Mouse (Mus musculus) mouse embryonic stem cell (cell line): ENCODE measurements around the gene Ctnnbip1.
"Not testable (repeated sequence)": the region's sequence is repeated elsewhere in the genome, so short reads cannot be mapped to it uniquely, and the experiment has no call there.

Experiments used
- in situ Hi-C, 2 experiments: fragments of 300-500 bp; cut with MboI; formaldehyde crosslinking; loops; 1 replicate in 1 of 2; 3 replicates in 1 of 2; pipeline ENCODE4 v1.14.3; 2019 to 2020; ENCODE audit warnings: low sequenced_read_pairs in 2 of 2, low pct_unique_long_range_greater_than_20kb in 1 of 2, mixed read lengths in 1 of 2; ENCODE audit not compliant: unreplicated experiment in 1 of 2

Ctnnbip1 gene

DNA sequence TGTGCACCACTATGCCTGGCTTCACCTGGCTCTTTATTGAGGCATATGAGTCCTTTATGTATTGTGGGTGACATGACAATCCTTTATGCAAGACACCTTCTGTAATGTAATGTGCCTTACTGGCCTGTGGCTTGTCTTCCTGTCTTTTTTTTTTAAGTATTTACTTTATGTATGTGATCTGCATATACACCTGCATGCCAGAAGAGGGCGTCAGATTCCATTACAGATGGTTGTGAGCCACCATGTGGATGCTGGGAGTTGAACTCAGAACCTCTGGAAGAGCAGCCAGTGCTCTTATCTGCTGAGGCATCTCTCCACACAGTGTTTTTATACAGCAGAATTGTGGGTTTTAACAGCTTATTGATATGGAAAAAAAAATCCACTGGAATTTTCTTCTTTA is 85.8 kb downstream of the Ctnnbip1 start:
- in situ Hi-C loops: no loop called here

DNA sequence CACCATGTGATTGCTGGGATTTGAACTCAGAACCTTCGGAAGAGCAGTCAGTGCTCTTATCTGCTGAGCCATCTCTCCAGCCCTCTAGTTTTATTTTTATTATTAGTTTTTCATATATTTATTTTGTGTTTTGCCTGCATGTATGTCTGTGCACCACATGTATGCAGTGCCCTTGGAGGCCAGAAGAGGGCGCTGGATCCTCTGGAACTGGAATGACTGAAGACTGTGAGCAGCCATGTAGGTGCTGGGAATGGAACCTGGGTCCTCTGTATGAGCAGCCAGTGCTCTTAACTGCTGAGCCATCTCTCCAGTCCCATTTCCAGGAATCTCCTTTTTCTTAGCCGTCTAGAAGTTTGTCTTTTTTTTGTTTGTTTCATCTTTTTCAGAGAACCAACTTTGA is 86.5 kb downstream of the Ctnnbip1 start:
- in situ Hi-C loops: no loop called here

DNA sequence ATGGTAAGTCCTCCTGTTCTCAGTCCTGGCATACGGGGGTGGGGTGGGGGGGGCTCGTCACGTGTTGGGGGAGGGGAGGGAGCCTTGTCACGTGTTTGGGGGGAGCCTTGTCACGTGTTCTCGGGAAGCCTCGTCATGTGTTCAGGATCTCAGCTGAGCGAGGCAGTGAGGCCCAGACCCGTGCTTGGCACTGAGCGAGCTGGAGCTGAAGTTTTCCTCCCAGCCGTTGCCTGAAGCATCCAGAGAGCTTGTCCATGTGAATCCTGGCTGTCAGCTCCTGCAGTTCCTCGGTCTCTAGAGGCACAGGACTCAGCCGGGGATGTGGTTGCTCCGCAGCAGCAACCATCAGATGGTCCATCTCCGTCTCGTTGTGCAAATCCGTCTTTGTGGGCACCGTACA is 88.0 kb downstream of the Ctnnbip1 start:
- in situ Hi-C loops: loop anchor here in 1 of 2 experiments (5.0 kb wide), 1 partner anchor 59 kb away; no protein-coding TSS in a partner anchor

GRCm38 (mm10) chr4:149606766-149607358 is 88.8 kb downstream of the Ctnnbip1 start:
- in situ Hi-C loops: loop anchor here in 1 of 2 experiments (5.0 kb wide), 1 partner anchor 60 kb away; no protein-coding TSS in a partner anchor

DNA sequence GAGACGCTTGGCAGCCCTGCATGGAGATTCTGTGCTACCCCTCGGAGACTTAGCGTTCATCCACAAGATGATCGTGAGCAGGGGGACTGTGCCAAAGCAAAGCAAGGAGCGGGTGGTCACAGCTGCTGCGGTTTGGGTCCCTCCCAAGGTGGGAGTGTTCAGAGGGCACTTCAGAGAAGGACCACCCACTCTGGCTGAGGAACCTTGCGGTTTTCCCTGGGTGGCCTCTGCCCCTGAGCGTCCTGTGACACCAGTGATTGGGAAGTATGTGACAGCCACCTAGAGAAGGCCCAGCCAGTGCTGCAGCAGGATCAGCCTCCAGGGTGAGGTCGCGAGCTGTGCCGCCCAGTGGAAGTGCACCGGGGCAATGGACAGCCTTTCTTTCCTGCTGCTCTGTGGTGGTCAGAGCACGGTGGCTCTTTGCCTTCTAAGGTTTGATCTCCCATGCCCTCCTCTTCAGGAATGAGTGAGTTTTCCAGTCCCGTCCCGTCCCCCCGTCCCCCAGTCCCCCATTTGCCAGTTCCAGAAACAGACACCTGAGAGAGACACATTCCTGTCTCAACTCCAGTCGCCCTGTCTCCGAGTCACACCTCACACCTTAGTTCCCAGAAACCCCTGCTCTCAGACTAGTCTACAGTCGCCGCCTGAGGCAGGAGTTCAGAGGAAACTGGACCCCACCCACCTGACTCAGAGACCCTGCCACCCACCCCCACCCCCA is 89.7 kb downstream of the Ctnnbip1 start:
- in situ Hi-C loops: loop anchor here in 1 of 2 experiments (5.0 kb wide), 1 partner anchor 60 kb away; no protein-coding TSS in a partner anchor

DNA sequence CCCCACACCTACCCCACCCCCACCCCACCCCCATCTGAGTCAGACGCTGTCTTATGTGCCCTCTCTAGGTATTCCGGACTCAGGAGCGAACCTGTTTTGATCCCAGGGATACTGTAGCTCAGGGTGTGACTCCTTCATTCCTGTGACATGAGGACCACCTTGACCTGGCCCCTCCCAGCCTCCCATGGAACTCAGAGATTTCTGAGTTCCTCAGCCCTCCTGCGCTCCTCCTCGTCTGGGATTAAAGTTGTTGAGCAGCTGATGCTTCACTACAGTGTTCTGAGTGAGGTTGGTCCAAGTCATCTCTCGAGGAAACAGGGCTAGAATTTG is 90.2 kb downstream of the Ctnnbip1 start:
- in situ Hi-C loops: loop anchor here in 1 of 2 experiments (5.0 kb wide), 1 partner anchor 61 kb away; no protein-coding TSS in a partner anchor

DNA sequence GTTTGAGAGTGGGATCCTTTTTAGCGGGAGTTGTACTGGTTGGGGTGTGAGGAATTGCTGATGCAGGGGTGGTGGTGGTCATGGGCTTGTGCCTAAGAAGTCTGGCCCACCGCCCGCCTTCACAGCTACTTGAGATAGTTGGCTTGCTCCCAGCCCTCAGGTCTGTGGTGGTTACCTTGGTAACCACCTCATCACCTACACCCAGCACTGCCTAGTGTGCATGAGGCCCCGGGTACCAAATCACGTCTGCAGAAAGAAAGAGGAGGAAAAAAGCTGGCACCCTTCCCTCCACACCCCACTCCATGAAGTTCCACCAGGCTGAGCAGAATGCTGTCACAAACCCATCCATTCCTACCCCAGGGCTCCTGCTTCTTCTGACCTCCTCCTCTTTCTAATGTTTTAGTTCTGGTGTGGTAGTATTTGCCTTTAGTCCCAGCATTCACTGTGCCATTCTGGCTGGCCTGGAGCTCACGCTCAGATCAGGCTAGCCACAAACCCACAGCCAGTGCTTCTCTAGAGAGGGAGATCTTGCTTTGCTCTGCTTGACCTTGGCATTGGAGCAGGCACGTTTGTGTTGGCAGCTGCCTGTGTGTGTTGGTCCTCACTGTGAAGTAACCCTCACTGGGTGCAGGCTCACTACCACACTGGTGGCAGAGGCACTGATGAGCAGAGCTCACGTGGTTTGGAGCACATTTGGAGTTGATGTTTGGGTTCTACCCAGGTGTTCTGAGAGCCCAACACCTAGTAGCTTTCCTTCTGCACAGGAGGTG is 91.4 kb downstream of the Ctnnbip1 start:
- in situ Hi-C loops: loop anchor here in 1 of 2 experiments (5.0 kb wide), 1 partner anchor 62 kb away; no protein-coding TSS in a partner anchor

GRCm38 (mm10) chr4:149611376-149612044 is 93.5 kb downstream of the Ctnnbip1 start:
- in situ Hi-C loops: no loop called here

GRCm38 (mm10) chr4:149613497-149613896 is 95.5 kb downstream of the Ctnnbip1 start:
- in situ Hi-C loops: not testable (repeated sequence)

DNA sequence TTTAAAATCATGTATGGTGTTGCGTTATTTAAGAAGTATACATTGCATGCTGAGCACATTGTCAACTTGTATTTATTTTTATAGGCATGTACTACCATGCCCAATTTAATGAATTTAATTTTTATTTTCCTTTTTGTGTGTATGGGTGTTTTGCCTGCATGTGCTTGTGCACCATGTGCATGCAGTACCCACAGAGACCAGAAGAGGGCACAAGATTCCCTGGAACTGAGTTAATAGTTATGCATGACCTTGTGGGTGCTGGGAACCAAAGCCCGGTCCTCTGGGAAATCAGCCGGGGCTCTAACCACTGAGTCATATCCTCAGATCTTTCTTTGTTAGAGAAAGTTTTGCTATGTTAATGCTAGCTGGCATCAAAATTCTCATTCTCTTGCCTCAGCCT is 96.8 kb downstream of the Ctnnbip1 start:
- in situ Hi-C loops: no loop called here
